ENCODE assay signal across 8 mouse cellular contexts in the genomic region with DNA sequence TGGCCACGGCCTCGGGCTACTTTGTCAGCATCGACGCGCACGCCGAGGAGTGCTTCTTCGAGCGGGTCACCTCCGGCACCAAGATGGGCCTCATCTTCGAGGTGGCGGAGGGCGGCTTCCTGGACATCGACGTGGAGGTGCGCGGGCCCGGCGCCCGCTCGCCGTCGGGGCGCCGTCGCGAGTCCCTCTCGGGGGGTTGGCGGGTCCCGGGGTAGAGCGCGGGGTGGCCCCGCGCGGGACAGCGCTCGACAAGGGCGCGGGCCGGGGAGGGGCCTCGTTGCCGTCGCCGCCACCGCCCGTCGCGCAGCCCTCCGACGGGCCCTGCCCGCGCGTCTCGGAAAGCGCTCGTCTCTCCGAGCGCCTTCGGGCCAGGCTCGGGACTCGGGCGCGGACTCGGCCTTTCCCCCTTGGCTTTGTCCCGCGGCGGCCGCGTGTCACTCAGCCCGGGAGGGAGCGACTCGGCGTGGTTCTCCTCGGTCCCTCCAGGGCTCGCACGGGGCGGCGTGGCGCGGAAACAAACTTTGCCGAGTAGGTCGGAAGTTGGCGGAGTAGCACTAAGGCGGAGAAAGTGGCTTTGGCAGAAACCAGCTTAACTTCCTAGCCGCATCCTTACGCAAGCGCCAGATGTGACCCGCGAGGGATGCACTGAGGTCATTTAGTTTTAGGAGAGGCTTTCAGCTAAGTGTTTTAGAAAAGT. TPM values are rescaled to one million over a fixed set of nuclear protein-coding genes. Genes with fewer than 3 reads are reported as not detected.
DNase-seq lines count a peak whose midpoint lies in the region; ATAC-seq and TF ChIP-seq lines count a peak whose summit lies in the region.

No protein-coding gene starts in this region.

- ATAC-seq in lung, embryonic 14.5 days (ENCODE audit: insufficient read depth): peak; percentile 70
- ATAC-seq in neural tube, embryonic 14.5 days (ENCODE audit: low read depth): peak; percentile 68

- DNase-seq in 416B (ENCODE audit: low read depth): peak; percentile 83
- DNase-seq in ZHBTc4 (ENCODE audit: low read depth, low spot score): peak; percentile 59
- peak; percentile 50 for DNase-seq in embryo, embryonic 9.5 days (ENCODE audit: extremely low spot score)
- DNase-seq in heart, adult 8-10 months (ENCODE audit: low spot score): peak; percentile 69
- DNase-seq in kidney, adult 2 months: peak; percentile 86
- peak; percentile 67 for DNase-seq in lung, embryonic 14.5 days
- peak; percentile 84 for DNase-seq in testis, postnatal 14 days (ENCODE audit: low spot score)

- peaks cover 2% of the 10 kb centered on the region; the same call in 1 of the 2 replicates for H3K36me3 ChIP-seq in kidney, adult 2 months (ENCODE audit: control insufficient read depth, insufficient read depth, low read length)
- peaks cover 39% of the 10 kb centered on the region for H3K36me3 ChIP-seq in lung, embryonic 14.5 days (ENCODE audit: insufficient read depth)
- peaks cover 19% of the 10 kb centered on the region for H3K36me3 ChIP-seq in neural tube, embryonic 14.5 days (ENCODE audit: control insufficient read depth, insufficient read depth, low read length)

- H3K4me3 ChIP-seq in kidney, adult 2 months (ENCODE audit: insufficient read depth, low read depth, low read length): peak overlapping the region; percentile 66
- H3K4me3 ChIP-seq in lung, embryonic 14.5 days (ENCODE audit: low read depth, low read length): peak overlapping the region; percentile 90
- peak overlapping the region; percentile 85 for H3K4me3 ChIP-seq in neural tube, embryonic 14.5 days (ENCODE audit: low read depth, low read length)

- no peaks in the 10 kb centered on the region for H3K9me3 ChIP-seq in lung, embryonic 14.5 days (ENCODE audit: low read depth, low read length)
- no peaks in the 10 kb centered on the region for H3K9me3 ChIP-seq in neural tube, embryonic 14.5 days (ENCODE audit: control insufficient read depth, low read length)

- peak overlapping the region; percentile 69 for H3K4me2 ChIP-seq in lung, embryonic 14.5 days
- peak overlapping the region; percentile 95 for H3K4me2 ChIP-seq in neural tube, embryonic 14.5 days (ENCODE audit: low read depth, low read length)

- WGBS in kidney, adult 2 months: under 1% methylated on average over 80 of the region's 89 CpGs
- WGBS in lung, embryonic 14.5 days: under 1% methylated on average over 69 of the region's 89 CpGs
- WGBS in neural tube, embryonic 14.5 days: under 1% methylated on average over 73 of the region's 89 CpGs

- no peaks in the 10 kb centered on the region for H3K27me3 ChIP-seq in kidney, adult 2 months (replicated peaks; ENCODE audit: control insufficient read depth, insufficient read depth, low read length)
- H3K27me3 ChIP-seq in lung, embryonic 14.5 days (ENCODE audit: insufficient read depth, low read length): no peaks in the 10 kb centered on the region
- H3K27me3 ChIP-seq in neural tube, embryonic 14.5 days (ENCODE audit: control insufficient read depth, insufficient read depth, low read length): no peaks in the 10 kb centered on the region

- H3K9ac ChIP-seq in lung, embryonic 14.5 days: peak overlapping the region; percentile 93
- peak overlapping the region; percentile 78 for H3K9ac ChIP-seq in neural tube, embryonic 14.5 days (replicated peaks; ENCODE audit: low read depth, low read length)

- peaks cover 5% of the 10 kb centered on the region; the same call in 1 of the 2 replicates for H3K4me1 ChIP-seq in kidney, adult 2 months (ENCODE audit: control insufficient read depth, insufficient read depth, low read length)
- H3K4me1 ChIP-seq in lung, embryonic 14.5 days (ENCODE audit: insufficient read depth): peaks cover 3% of the 10 kb centered on the region
- peaks cover 12% of the 10 kb centered on the region for H3K4me1 ChIP-seq in neural tube, embryonic 14.5 days (ENCODE audit: control insufficient read depth, insufficient read depth, low read length)

- H3K27ac ChIP-seq in kidney, adult 2 months (ENCODE audit: insufficient read depth, low read depth, low read length): peak overlapping the region; percentile 27
- H3K27ac ChIP-seq in lung, embryonic 14.5 days (ENCODE audit: low read depth): peak overlapping the region; percentile 86
- H3K27ac ChIP-seq in neural tube, embryonic 14.5 days (ENCODE audit: low read depth, low read length): peak overlapping the region; percentile 76

- no peak for TF ChIP-seq CTCF in kidney, adult 2 months (conservative IDR thresholded peaks at IDR 0.05; ENCODE audit: insufficient read depth, insufficient read length, low read depth, low read length)
- no peak for TF ChIP-seq CTCF in lung, embryonic 14.5 days (IDR thresholded peaks at IDR 0.05; ENCODE audit: low read depth)

- TF ChIP-seq POLR2A in kidney, adult 2 months (IDR thresholded peaks at IDR 0.05; ENCODE audit: low read depth, low read length): no peak

RNA-seq across cellular contexts. Expression of gene Tmed2, which starts 0.6 kb away (rescaled TPM):
- 100 to 1,000 TPM; 164 to 190 (median 179) TPM for total RNA-seq in heart, adult 8-10 months (2022)
- polyA plus RNA-seq in kidney, adult 2 months (2012; rRNA removed): 97.9 and 128 TPM in 2 replicates
- polyA plus RNA-seq in lung, embryonic 14.5 days (2014; fragmentation: Nextera tagmentation; extraction: Ambion mirVana): 588 and 646 TPM in 2 replicates
- polyA plus RNA-seq in neural tube, embryonic 14.5 days (2014; fragmentation: Nextera tagmentation; extraction: Ambion mirVana): 368 and 376 TPM in 2 replicates

RNA-seq across cellular contexts. Expression of gene Rilpl1, which starts 9.9 kb away (rescaled TPM):
- 100 to 1,000 TPM; 179 to 263 (median 215) TPM for total RNA-seq in heart, adult 8-10 months (2022)
- polyA plus RNA-seq in kidney, adult 2 months (2012; rRNA removed): 10.4 and 12.5 TPM in 2 replicates
- 20.3 and 21.1 TPM in 2 replicates for polyA plus RNA-seq in lung, embryonic 14.5 days (2014; fragmentation: Nextera tagmentation; extraction: Ambion mirVana)
- polyA plus RNA-seq in neural tube, embryonic 14.5 days (2014; fragmentation: Nextera tagmentation; extraction: Ambion mirVana): 11.0 and 14.4 TPM in 2 replicates

RNA-seq across cellular contexts. Expression of gene Ddx55, which starts 11.6 kb away (rescaled TPM):
- total RNA-seq in heart, adult 8-10 months (2022): 1 to 10 TPM; 4.2 to 6.6 (median 5.5) TPM
- 7.4 and 8.9 TPM in 2 replicates for polyA plus RNA-seq in kidney, adult 2 months (2012; rRNA removed)
- polyA plus RNA-seq in lung, embryonic 14.5 days (2014; fragmentation: Nextera tagmentation; extraction: Ambion mirVana): 12.7 and 14.1 TPM in 2 replicates
- 24.9 and 30.4 TPM in 2 replicates for polyA plus RNA-seq in neural tube, embryonic 14.5 days (2014; fragmentation: Nextera tagmentation; extraction: Ambion mirVana)

RNA-seq across cellular contexts. Expression of gene Eif2b1, which starts 37.9 kb away (rescaled TPM):
- 10 to 100 TPM; 22.3 to 29.9 (median 28.5) TPM for total RNA-seq in heart, adult 8-10 months (2022)
- polyA plus RNA-seq in kidney, adult 2 months (2012; rRNA removed): 20.5 and 23.6 TPM in 2 replicates
- 78.0 and 81.6 TPM in 2 replicates for polyA plus RNA-seq in lung, embryonic 14.5 days (2014; fragmentation: Nextera tagmentation; extraction: Ambion mirVana)
- 67.8 and 78.8 TPM in 2 replicates for polyA plus RNA-seq in neural tube, embryonic 14.5 days (2014; fragmentation: Nextera tagmentation; extraction: Ambion mirVana)

RNA-seq across cellular contexts. Expression of gene Gtf2h3, which starts 37.9 kb away (rescaled TPM):
- 10 to 100 TPM; 17.8 to 21.5 (median 20.1) TPM for total RNA-seq in heart, adult 8-10 months (2022)
- polyA plus RNA-seq in kidney, adult 2 months (2012; rRNA removed): 34.5 and 35.1 TPM in 2 replicates
- 71.0 and 74.4 TPM in 2 replicates for polyA plus RNA-seq in lung, embryonic 14.5 days (2014; fragmentation: Nextera tagmentation; extraction: Ambion mirVana)
- 47.6 and 49.4 TPM in 2 replicates for polyA plus RNA-seq in neural tube, embryonic 14.5 days (2014; fragmentation: Nextera tagmentation; extraction: Ambion mirVana)

Comparison
In these comparisons a context has a peak if more than half of its experiments do, and no peak if none do; other contexts are left out.
1. Peak in every context shown above with its lines: DNase-seq, ATAC-seq, H3K4me3 ChIP-seq and H3K27ac ChIP-seq.
2. H3K27ac ChIP-seq: peak in every context shown above with its lines; median percentile 86 in lung, embryonic 14.5 days; 76 in neural tube, embryonic 14.5 days; 27 in kidney, adult 2 months.